Mouse (Mus musculus) right cerebral cortex, postnatal 10 days (tissue): ENCODE measurements around the gene Zcchc18.
"Not testable (repeated sequence)": the region's sequence is repeated elsewhere in the genome, so short reads cannot be mapped to it uniquely, and the experiment has no call there.

Experiments used
- DNase-seq, 2 experiments: peaks; one replicate each; pipeline ENCODE4 v3.0.0; 2021; ENCODE audit warnings: low spot score in 2 of 2

Gene Zcchc18

GRCm38 (mm10) chrX:136992978-136993547 is at the start of gene Zcchc18:
Zcchc18 (plus strand) TSS chrX:136993155.
- peak; percentile 91 to 94 for DNase-seq

- peak; percentile 94 for DNase-seq
Measured at GRCm38 (mm10) chrX:136957583-136958279, 35.2 kb upstream of the Zcchc18 start.

- not testable (repeated sequence) for DNase-seq
Measured at GRCm38 (mm10) chrX:136958300-136958699, 34.7 kb upstream of the Zcchc18 start.

GRCm38 (mm10) chrX:136959688-136960087 is 33.3 kb upstream of the Zcchc18 start:
- DNase-seq, result peak; percentile 31 to 41

GRCm38 (mm10) chrX:136975397-136975796 is 17.6 kb upstream of the Zcchc18 start, which contains the start of gene Tmsb15b2:
Tmsb15b2 (minus strand) TSS chrX:136975497.
- DNase-seq, result not testable (repeated sequence)

GRCm38 (mm10) chrX:136976424-136977084 is 16.4 kb upstream of the Zcchc18 start, which contains the start of the genes Tmsb15l and Tmsb15b1:
Tmsb15l (minus strand) TSS chrX:136976869.
Tmsb15b1 (minus strand) TSS chrX:136976874.
- DNase-seq, result peak; percentile 66 to 94

GRCm38 (mm10) chrX:136978616-136979015 is 14.3 kb upstream of the Zcchc18 start:
- no peak for DNase-seq

GRCm38 (mm10) chrX:136986039-136986438 is 6.9 kb upstream of the Zcchc18 start:
- no peak for DNase-seq

GRCm38 (mm10) chrX:136991274-136991673 is 1.7 kb upstream of the Zcchc18 start:
- no peak for DNase-seq

GRCm38 (mm10) chrX:136992191-136992965 is 577 bp upstream of the Zcchc18 start:
- no peak for DNase-seq

- DNase-seq, result peak; percentile 44 to 62
Measured at GRCm38 (mm10) chrX:136993641-136994040, 686 bp downstream of the Zcchc18 start.

- DNase-seq, result no peak
Measured at GRCm38 (mm10) chrX:136996256-136996655, 3.3 kb downstream of the Zcchc18 start.

GRCm38 (mm10) chrX:137015099-137015709 is 22.2 kb downstream of the Zcchc18 start:
- DNase-seq, result peak; percentile 71 to 76

- DNase-seq, result no peak
Measured at GRCm38 (mm10) chrX:137017668-137018067, 24.7 kb downstream of the Zcchc18 start.

GRCm38 (mm10) chrX:137019310-137019709 is 26.4 kb downstream of the Zcchc18 start:
- peak; percentile 41 to 66 for DNase-seq

GRCm38 (mm10) chrX:137030916-137031315 is 38.0 kb downstream of the Zcchc18 start:
- DNase-seq, result no peak

- no peak for DNase-seq
Measured at GRCm38 (mm10) chrX:137031726-137032125, 38.8 kb downstream of the Zcchc18 start.

- DNase-seq, result no peak
Measured at GRCm38 (mm10) chrX:137034322-137034721, 41.4 kb downstream of the Zcchc18 start.

- no peak for DNase-seq
Measured at GRCm38 (mm10) chrX:137037470-137037999, 44.6 kb downstream of the Zcchc18 start.

GRCm38 (mm10) chrX:137038000-137038483 is 45.1 kb downstream of the Zcchc18 start, which contains the start of gene Slc25a53:
Slc25a53 (minus strand) TSS chrX:137038302.
- peak; percentile 92 for DNase-seq

- peak in 1 of 2 experiments; percentile 18 for DNase-seq
Measured at GRCm38 (mm10) chrX:137038502-137038901, 45.5 kb downstream of the Zcchc18 start.
